Mouse (Mus musculus) cerebellum, postnatal 14 days (tissue): ENCODE results near the gene Sgca.

ENCODE experiments used
- DNase-seq, 2 experiments: peaks; one replicate each; pipeline ENCODE4 v3.0.0; 2021; ENCODE audit warnings: mixed read lengths in 2 of 2

Gene Sgca

DNA sequence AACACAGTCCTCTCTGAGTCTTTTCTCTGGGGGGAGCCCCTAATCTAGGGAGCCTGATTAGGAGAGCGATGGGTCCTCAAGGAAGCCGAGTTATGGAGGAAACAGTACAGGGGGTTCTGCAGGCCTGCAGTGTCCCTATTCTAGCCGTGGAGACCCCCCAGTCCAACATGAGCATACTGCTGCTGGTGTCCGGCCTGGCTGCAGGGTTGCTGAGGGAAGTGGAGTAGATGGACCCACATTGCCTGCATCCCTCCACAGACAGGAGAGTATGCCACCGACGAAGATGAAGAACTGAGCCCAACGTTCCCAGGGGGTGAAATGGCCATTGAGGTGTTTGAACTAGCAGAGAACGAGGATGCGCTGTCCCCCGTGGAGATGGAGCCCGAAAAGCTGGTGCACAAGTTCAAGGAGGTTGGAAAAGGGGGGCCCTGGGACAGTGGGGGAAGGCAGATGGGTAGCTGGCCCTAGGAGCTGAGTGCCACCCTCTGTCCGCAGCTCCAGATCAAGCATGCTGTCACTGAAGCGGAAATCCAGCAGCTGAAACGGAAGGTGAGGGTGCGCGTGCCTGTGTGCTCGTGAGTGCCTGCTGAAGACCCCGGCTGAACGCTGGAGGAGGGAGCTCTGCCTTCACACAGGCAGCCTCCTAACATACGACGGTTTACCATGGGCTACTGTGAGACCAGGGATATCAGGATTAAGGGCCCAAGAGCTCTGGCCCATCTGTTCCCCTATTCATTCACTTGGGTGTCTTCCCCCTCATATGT is 25.6 kb upstream of the Sgca start:
- DNase-seq = peak in 1 of 2 experiments; percentile 11

DNA sequence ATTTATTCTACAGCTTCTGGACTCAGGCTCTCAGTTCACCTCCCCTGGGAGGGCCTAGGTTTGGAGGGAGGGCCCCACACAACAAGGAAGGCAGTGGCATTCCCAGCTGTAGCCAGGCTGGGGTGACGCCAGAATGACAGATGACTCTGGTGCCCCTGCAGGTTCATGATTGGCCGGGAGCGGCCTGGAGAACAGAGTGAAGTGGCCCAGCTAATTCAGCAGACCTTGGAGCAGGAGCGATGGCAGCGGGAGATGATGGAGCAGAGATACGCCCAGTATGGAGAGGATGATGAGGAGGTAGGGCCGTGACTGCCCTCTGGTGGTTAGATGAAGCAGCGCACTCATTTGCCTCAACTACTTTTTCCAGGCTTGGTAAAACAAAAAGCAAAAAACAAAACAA is 24.9 kb upstream of the Sgca start:
- peak; percentile 91 to 92 for DNase-seq

GRCm38 (mm10) chr11:95000548-95000947 is 24.4 kb upstream of the Sgca start:
- peak; percentile 49 to 68 for DNase-seq

DNA sequence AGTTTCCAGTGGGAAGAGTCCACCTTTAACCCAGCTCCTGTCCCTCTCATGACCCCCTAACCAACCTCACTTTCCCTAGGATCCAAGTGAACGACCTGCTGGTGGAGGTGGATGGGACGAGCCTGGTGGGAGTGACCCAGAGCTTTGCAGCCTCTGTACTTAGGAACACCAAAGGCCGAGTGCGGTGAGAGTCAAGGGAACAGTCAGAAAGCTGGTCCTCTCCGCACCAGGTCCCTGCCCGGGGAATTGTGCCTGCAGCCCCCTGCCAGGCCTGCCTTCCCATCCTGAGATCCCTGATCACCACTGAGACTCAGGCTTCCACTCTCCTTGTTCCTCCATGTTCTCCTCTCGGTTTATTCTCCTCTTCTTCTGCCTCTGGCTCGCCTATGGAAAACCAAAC is 24.0 kb upstream of the Sgca start:
- no peak for DNase-seq

- DNase-seq = peak; percentile 59 to 63
Measured at GRCm38 (mm10) chr11:94998041-94998531, 22.0 kb upstream of the Sgca start.

DNA sequence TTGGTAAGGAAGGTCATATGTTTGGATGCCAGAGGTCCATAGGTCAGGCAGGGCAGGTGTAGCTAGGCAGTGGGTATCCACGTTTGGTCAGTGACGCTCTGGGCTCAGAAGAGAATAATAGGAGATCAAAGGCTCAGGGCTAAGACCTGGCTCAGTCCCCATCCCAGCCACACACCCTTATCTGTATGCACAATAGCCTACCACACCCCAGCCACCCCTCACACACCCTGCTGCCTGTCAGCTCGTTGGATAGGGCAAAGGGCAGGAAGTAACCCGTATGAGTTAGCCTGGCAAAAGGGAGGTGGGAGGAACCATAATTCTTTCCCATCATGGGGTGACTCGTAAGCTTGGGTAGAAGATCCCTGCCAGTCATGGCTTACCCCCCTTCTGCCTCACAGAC is 21.5 kb upstream of the Sgca start:
- no peak for DNase-seq

DNA sequence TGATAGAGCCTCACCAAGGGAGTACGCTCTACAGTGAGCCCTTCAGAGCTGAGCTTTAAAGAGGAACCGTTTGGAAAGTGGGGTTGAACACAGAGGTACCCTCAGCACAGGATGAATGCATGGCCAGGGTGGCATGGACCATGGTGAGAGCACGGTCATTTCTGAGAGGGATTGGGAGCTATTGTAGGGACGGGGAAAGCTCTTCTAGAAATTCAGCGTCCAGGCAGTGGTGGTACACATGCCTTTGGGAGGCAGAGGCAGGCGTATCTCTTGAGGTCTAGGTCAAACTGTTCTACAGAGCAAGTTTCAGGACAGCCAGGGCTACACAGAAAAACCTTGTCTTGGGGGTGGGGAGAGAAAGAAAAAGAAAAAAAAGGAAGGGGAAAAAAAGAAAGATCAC is 20.9 kb upstream of the Sgca start:
- no peak for DNase-seq

GRCm38 (mm10) chr11:94996101-94996500 is 20.0 kb upstream of the Sgca start:
- peak in 1 of 2 experiments; percentile 57 for DNase-seq

DNA sequence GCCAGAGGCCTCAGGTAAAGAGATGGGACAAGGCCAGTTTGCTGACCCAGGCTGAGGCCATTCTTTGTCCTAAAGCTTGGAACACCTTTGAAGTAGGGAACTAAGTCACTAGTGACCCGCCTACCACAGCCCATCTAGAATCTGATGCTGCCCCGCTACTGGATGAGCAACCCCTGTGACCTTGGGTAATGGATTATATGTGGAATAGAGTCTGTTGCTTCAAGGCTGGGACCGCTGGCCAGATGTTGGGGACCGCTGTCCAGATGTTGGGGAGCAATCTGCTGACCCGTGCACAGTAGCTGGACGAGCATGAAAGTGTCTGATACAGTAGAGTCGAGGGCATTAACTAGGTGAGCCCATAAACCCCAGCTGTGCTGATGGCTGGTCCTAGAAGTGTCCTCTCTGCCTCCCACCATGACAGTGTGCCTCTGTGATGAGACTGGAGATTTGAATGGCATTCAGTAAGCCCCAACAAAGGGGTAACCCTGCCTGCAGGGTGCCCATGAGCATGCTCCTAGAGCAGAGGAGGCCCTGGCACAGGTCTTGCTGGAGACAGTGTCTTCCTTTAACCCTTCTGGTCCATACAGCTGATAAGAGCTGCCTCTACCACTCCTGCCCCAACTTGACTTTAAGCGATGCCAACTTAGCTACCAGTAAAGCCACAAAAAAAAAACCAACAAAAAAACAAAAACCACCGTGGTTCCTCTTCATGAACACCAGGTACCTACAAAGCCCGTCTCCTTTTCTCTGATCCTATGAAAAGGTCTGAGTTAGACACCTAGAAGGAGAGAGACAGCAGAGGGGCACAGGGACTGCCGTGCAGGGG is 19.0 kb upstream of the Sgca start:
- DNase-seq = no peak

- DNase-seq = peak in 1 of 2 experiments; percentile 49
Measured at GRCm38 (mm10) chr11:94994208-94994814, 18.2 kb upstream of the Sgca start.

- peak; percentile 42 to 49 for DNase-seq
Measured at GRCm38 (mm10) chr11:94992754-94993606, 16.9 kb upstream of the Sgca start.

DNA sequence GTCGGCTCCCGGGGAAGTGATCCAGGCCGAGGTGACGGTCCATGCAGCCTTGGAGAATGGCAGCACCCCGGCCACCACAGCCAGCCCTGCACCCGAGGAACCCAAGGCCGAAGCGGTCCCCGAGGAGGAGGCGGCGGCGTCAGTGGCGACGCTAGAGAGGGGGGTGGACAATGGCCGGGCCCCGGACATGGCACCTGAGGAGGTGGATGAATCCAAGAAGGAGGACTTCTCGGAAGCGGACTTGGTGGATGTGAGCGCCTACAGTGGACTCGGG is 16.3 kb upstream of the Sgca start:
- DNase-seq = no peak

- peak; percentile 64 to 67 for DNase-seq
Measured at GRCm38 (mm10) chr11:94991641-94992479, 15.7 kb upstream of the Sgca start.

DNA sequence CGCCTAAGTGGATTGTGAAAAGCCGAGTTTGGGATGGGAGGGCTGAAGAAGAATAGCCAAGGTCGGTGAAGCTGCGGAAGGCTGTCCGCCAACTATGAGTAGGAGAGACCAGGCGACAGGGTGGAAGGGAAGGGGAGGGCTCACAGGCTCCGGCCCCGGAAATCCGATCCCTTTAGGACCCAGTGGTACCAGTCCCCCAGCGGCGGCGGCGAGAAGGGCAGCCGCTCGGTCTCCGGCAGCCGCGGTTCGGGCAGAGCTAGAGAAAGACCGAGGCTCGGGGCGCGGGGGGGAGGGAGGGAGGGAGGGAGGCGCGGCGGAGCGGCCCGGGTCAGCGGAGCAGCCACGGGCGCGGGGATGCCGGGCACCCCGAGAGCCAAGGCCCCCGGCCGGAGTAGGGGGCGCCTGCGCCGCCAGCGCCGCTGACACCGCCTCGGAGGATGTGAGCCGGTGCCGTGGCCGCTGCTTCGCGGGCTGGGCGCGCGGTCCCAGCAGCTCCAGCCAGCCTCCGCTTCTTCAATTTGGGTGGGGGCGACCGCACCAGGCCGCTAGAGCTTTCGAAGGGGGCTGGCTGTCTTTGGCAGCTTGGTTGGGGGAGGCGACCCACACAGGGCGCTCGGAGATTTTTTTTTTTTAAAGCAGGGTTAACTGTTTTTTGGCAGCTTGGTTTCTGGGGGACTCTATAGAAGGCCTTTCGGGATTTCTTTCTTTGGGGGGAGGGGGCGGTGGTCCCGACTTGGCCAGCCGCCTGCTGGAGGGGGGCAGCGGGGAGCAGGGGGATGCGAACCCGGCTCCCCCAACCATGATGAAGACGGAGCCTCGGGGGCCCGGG is 14.8 kb upstream of the Sgca start, which contains the start of gene Ppp1r9b:
TSS of gene Ppp1r9b (plus strand) at position 287 of the 829 bp plus-strand sequence.
- DNase-seq = peak; percentile 96

DNA sequence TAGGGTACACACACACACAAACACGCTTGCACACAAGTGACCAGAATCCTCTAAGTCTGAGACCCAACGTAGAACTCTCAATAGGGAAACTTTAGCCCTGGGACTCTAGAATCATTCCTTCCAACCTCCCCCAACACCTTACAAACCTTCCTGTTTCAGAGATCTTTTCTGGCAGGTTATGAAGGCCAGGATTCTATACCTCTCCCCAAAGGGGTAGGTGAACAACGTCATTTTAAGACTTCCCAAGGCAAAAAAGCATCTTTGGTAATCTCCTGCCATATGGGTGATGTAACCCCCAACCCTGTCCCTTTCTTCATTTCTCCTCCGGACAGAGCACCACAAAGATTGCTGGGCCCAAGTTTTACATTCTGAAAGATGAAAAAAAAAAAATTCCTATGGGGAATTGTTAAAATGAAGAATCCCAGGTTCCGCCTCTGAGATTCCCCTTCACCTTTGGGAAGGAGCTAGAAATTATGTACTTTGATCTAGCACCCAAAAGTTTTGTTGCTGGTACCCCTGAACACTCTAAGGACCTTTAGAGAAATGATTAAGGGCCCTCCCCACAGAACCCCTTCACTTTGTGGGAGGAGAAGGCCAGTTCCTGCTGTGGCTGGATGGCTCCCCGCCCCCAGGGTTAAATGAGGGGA is 14.1 kb upstream of the Sgca start:
- DNase-seq = no peak

DNA sequence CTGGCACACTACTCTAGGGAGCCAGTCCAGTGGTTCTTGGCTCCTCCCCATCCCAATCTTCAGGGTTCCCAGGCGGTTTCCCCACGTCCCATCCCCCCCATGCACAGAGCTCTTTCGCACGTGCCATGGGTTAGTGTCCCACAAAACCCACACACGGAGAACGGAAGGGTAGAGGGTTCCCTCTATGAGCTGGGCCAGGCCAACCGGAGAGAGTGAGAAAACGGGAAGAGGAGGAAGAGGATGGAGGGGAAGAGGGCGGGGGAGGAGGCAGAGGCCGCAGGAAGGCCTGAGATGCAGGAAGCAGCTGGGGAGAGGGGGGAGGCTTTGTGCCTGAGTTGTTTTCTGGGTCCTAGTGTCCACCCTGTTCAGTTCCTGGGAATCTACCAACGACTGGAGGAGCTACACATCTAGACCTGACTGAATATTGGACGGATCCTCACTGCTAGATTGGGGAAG is 13.5 kb upstream of the Sgca start:
- DNase-seq = peak; percentile 87 to 88

DNA sequence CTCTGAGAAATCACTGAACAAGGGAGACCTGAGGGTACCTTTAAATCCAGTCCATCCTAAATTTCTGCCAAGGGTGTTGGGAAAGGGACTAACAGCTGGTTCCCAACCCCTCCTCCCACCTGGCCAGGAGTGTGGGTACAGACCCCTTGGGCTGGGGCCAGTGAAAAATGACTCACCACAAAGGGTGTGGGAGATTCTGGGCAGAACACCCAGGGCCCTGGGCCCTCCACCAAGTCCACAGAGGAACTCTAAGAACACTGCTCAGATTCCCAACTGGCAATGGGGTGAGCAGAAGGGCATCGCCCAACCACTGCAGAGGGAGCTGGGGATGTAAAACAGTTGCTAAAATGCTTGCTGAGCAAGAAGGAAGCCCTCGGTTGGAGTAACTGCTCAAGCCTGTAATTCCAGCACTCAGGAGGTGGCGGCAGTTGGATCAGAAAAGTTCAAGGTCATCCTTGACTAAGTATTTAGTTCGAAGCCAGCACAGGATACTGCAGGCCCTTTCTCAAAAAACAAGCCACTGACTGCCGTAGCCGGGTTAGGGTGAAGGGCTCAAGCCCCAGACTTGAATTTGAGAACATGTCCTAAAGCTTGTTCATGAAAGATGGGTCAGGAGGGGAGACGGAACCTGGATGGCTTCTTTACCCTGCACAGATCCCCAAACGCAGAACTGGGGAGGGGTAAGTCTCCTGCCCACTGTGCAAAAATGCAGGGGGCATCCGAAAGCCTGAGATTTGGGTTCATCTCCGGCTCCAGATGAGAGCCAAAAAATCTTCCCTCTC is 12.8 kb upstream of the Sgca start:
- peak; percentile 38 to 60 for DNase-seq

DNA sequence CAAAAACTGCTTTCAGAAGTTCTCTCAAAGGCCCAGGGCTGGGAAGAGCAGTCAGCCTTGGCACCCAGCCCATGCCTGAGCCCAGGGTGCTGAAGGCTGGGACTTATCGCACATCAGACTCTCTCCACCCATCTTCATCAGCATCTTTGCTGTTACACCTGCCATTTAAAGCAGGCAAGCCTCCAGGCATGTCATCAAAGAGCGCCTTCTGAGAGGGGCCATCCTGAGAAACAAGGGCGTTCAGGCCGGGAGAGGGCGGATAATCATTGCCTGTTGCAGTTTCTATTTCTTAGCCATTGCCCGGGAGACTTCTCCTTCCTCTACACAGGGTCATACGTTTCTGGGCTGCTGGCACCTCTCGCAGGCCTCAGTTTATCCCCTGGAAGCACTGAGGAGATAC is 11.7 kb upstream of the Sgca start:
- DNase-seq = peak; percentile 28 to 39

- DNase-seq = peak; percentile 6 to 12
Measured at GRCm38 (mm10) chr11:94987341-94987740, 11.2 kb upstream of the Sgca start.
